Mouse (Mus musculus) A20 (cell line): ENCODE results near the gene L3mbtl1.
A peak's percentile ranks its signal among the peaks of the same experiment; 100 is the strongest.

Source experiments
- DNase-seq: peaks from one replicate; pipeline ENCODE4 v3.0.0-alpha.2; 2011; ENCODE audit warnings: low read depth, low spot score

The L3mbtl1 gene

DNA sequence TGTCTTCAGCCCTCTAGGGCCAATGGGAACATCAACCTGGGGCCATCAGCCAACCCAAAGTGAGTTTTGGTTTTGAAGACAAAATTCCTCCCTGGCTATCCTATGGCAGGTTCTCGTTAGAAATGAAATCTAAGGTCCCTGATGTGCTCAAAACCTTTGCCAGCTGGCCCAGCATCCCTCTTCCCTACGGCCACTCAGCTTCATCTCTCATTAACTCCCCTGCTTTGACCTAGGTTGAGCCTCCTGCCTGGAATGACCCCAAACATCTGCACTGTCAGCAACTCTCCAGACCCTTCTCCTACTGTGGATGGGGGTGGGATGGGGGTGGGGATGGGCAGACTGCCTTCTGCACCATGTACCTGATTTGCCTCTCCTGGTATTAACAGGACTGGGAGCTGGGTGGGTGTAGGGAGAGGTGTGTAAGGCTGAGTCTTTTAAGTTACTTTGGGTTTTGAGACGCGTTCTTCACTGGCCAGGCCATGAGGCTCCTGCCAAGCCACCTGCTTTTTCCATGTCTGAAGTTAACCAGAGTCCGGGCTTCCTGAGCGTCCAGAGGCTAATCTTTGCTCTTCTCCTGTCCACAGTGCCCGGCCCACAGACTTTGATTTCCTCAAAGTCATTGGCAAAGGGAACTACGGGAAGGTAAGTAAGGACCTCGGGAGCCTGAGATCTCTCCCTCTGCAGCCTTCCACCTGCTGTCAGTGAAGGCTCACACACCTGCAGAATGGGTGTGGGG, 50.8 kb downstream of the L3mbtl1 start:
- DNase-seq = no peak

DNA sequence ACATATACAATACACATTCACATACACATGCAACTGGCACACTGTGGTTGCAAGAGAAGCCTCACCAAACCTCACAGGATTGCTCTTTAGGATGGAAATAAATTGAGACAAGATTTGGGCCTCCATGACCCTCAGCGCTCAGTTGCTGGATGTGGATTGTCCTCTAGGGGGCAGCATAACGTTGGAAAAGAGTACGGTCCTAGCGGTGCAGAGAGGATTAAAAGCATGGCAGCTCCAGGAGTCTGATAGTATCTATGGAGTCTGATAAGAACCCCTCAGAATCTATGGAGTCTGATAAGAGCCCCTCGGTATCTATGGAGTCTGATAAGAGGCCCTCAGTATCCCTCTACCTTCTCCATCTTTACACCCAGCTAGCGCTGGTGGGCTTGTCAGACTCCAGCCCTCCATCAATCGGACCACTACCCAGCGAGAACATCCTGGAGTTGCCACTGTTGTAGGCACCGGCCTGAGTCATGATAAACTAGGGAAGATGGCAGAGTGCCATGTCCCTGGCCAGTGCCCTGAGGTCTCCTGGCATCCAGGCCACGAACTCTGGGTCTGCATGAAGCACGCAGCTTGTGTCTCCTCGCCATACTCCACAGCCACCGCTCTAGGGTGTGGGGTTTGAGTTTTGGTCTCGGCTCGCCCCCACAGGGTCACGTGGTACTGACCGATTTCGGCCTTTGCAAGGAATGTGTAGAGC, 55.4 kb downstream of the L3mbtl1 start:
- peak; percentile 55 for DNase-seq

DNA sequence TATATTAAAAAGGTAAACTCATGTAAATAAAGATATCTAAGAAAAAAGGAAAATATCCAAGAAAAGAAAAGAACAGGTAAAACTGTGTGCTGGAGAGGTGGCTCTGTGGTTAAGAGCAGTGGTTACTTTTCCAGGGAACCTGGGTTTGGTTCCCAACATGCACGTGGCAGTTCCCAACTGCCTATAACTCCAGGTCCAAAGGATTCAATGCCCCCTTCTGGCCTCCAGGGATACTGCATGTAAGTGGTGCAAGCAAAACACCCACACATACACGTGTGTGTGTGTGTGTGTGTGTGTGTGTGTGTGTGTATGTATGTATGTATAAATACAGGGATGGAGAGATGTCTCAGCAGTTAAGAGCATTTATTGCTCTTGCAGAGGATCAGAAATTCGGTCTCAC, 56.5 kb downstream of the L3mbtl1 start:
- DNase-seq = peak; percentile 57

DNA sequence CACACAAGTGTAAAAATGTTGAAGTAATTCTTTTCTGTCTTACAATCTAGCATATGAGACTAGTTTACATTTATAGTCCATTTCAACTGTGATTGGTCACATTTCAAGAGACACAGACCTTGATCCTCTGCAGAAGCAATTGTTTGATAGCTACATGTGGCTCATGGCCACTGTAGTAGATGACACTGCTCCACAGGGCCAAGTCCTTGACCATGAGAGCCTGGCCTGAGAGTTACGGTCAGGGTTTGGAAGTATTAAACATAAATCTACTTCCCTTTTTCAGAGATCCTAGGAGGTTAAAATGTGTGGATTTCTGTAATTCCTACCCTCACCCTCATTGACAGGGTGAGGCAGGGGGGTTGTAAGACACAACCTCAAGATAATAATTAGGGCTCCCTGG, 57.8 kb downstream of the L3mbtl1 start:
- no peak for DNase-seq

DNA sequence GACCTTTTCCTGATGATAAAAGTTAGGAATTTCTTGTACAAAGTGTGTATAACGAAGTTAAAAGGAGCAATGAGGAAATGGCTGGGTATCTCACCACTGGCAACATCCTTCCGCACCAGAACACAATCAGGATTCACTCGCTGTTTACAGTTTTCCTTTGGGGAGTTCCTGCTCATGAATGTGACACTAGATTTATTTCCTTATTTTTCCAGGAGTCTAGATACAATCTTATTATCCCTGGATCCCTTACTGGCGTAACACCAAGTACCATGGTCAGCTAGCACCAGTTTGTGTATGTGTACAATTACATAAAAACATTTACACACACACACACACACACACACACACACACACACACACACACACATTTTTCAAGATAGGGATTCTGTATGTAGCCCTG, 64.0 kb downstream of the L3mbtl1 start:
- DNase-seq = no peak

DNA sequence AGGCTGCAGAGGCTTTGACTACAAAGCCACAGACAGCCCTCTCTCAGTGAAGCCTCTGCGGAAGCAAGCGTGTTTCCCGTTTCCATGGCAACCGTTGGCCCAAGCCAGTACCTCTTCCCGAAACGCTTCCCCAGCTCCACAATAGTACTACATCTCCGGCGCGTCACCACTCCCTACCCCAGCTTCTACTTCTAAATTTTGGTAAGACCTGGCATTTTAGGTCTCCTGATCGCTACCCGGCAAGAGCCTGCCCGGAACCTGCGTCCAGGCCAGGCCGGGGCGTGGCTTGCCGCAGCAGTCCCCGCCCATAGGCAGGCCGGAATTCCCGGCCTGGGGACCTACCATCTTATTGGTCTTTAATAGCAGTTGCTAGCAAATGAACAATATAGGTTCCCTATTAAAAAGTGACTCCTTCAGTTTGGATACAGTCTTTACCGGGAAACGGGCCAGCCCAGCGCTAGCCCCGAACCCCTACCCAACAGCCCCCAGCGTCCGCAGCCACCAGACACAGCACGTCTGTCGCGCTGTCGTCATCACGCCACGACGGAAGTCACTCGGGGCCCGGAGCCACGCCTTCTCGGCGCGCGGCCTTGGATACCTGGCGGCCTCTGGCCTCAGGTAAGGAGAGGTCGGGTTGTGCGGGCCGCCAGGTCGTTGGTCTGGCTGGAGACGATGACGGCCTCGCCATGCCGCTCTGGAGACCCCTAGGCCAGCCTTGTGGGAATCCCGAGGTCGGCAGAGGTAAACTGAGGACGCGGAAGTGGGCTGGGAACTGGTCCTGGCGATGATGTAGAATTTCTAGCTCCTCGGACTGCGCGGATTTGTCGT, 73.9 kb downstream of the L3mbtl1 start, which contains the start of gene Ift52:
Ift52 (plus strand) TSS at position 439 of the 828 bp plus-strand sequence.
- DNase-seq = peak; percentile 96
